Mouse (Mus musculus): Measurements from ENCODE around the gene Rin1.

- TF ChIP-seq CTCF (IDR thresholded peaks at IDR 0.05; ENCODE audit: extremely low read depth, insufficient read depth, insufficient read length, insufficient replicate concordance), result no peak
- no peak for TF ChIP-seq POLR2A (IDR thresholded peaks at IDR 0.05; ENCODE audit: low read depth, low read length)
Measured at GRCm38 (mm10) chr19:5060365-5061330, 10.4 kb downstream of the Rin1 start.

Data from spleen, adult 2 months (tissue).